Mouse (Mus musculus) left cerebral cortex, postnatal 36 days (tissue): Measurements from ENCODE around the gene Srp72. TPM values are rescaled to one million over a fixed set of nuclear protein-coding genes. Genes with fewer than 3 reads are reported as not detected.
"Not testable (repeated sequence)": the region's sequence is repeated elsewhere in the genome, so short reads cannot be mapped to it uniquely, and the experiment has no call there.

Experiments used
- DNase-seq, 2 experiments: peaks; one replicate each; pipeline ENCODE4 v3.0.0; 2021 to 2022; ENCODE audit warnings: low spot score in 2 of 2, mixed read lengths in 1 of 2
- intact Hi-C: fragments of 180-260 bp; cut with DNase I; formaldehyde crosslinking; loops from one replicate; pipeline ENCODE4 v1.15.1; 2025
- total RNA-seq, 2 experiments: library from RNA; stranded (reverse); gene quantifications; 2 replicates each; pipeline ENCODE4 v1.2.3; 2021

Gene Srp72
- total RNA-seq, 2 experiments from 2014 or later, result 95.5 to 105 TPM

DNA sequence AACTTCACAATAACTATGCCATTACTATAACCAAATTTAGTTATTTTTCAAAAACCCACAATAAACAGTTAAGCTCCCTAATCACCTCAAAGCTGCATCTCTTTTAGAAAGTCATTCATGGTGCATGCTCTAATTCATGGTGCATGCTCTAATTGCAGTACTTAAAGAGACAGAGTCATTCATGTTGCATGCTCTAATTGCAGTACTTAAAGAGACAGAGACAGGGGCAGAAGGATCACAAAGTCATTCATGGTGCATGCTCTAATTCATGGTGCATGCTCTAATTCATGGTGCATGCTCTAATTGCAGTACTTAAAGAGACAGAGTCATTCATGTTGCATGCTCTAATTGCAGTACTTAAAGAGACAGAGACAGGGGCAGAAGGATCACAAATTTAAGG, 60.6 kb downstream of the Srp72 start:
- intact Hi-C loops, DNase-seq: not testable (repeated sequence)

DNA sequence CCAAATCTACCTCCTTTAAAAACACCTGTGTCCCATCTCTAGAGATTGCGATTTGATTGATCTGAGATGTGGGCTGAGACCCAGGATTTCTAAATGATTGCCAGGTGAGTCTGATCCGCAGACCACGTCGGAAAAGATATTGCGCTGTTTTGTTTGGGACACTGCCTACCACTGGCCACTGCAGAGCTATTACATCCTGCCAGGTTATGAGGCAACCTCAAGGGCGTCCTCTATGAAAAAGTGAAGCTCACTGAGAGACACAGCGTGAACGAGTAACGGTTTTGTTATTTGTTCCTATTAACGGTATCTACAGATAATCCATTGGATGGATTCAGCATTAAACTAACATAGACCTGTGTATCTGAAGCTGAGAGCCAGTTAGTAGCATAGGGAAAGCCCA, 64.0 kb downstream of the Srp72 start:
- DNase-seq, result no peak
- intact Hi-C loops, result no loop called here

DNA sequence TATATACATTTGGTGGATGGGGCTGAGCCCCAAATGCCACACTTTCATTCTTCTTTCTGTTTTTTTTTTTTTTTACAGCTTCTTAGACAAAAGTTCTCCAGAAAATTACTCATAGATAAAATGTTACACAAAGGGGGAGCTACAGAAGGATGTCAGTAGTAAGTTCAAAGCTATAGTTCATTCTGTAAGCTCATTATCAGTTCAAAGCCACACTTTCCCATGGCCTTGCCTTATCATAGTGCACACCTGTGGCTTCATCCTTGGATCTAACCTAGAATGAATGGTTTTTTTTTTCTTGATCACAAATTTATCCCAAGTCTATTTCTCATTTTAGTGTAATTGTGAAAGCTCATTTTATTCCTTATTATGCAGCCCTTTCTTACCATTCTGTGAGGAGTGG, 64.9 kb downstream of the Srp72 start:
- no peak for DNase-seq
- intact Hi-C loops, result no loop called here

DNA sequence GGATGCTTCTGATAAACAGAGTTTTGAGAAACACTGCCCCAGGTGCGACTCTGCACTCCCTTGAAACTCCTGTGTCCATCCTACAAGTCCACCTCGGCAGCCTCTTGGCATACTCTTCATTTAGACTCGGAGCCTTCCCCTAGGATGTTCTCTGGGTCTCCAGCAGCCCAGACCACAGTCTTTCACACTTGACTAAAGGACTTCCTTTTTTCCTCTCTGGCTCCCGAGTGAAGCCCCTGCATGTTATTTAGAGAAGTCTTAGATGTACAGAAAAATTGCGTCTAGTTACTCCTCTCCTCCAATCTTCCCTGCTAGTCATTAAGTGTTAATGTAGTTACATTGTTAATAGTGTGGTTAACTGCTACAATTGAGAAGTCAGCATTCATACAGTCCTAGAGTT, 69.9 kb downstream of the Srp72 start:
- intact Hi-C loops, result no loop called here

More for the DNA sequence above, 69.9 kb downstream of the Srp72 start:
- DNase-seq, result no peak

Other genes with a start within 250 kb of the Srp72 start
- gene Aasdh, start 69.2 kb upstream of the Srp72 start, total RNA-seq, result 10 to 100 TPM; 22.8 to 25.0 TPM
- gene Paics, start 23.4 kb upstream of the Srp72 start, total RNA-seq, result 10 to 100 TPM; 87.8 to 95.7 TPM
- 10 to 100 TPM; 17.3 to 18.7 TPM for gene Ppat, start 23.1 kb upstream of the Srp72 start, total RNA-seq
- gene Arl9, start 29.4 kb downstream of the Srp72 start, total RNA-seq, result not detected
- under 1 TPM; 0.29 to 0.39 TPM for gene Thegl, start 41.3 kb downstream of the Srp72 start, total RNA-seq
- 10 to 100 TPM; 28.6 to 28.8 TPM for gene Hopx, start 140.4 kb downstream of the Srp72 start, total RNA-seq
- gene Spink2, start 236.8 kb downstream of the Srp72 start, total RNA-seq, result not detected